Mouse (Mus musculus): ENCODE measurements around the gene Zfp697.
"Not testable (repeated sequence)": the region's sequence is repeated elsewhere in the genome, so short reads cannot be mapped to it uniquely, and the experiment has no call there.

DNA sequence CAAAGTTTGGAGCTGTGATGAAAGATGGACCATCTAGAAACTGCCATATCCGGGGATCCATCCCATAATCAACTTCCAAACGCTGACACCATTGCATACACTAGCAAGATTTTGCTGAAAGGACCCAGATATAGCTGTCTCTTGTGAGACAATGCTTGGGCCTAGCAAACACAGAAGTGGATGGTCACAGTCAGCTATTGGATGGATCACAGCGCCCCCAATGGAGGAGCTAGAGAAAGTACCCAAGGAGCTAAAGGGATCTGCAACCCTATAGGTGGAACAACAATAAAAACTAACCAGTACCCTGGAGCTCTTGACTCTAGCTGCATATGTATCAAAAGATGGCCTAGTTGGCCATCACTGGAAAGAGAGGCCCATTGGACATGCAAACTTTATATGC is 60.0 kb downstream of the Zfp697 start:
- not testable (repeated sequence) for TF ChIP-seq POLR2A, CTCF (IDR thresholded peaks at IDR 0.05; ENCODE audit: insufficient read depth, low read depth, low read length)

All from olfactory bulb, adult 2 months (tissue).